Mouse (Mus musculus): ENCODE measurements around the gene Tekt1. TPM values are rescaled to one million over a fixed set of nuclear protein-coding genes. Genes with fewer than 3 reads are reported as not detected.

Gene Tekt1
- polyA plus RNA-seq, 1 experiment from 2014 or later, result 1.7 TPM

DNA sequence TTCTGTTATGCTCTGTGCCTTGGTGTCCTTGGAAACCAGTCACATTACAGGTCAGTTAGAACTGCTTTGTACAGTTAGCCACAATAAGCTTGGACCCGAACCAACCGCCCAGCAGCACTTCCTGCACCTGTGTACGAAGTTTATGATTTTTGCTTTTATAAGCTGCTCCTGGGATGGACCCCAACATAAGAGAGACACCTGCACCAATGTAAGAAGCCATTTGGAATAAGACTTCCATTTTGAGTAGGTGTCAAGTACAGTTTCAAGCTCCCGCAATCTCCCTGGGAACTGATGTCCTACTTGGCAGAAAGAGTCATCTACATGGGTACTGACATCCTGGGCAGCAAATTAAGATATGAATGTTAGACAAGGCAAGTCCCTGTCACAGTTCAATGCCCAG is 22.5 kb downstream of the Tekt1 start:
- ATAC-seq (replicated peaks; ENCODE audit: extremely low read depth, insufficient read depth, low FRiP score), result no peak
- no peaks in the 10 kb centered on the region for H3K9me3 ChIP-seq (replicated peaks; ENCODE audit: control insufficient read depth, low read length)
- H3K27me3 ChIP-seq (ENCODE audit: control insufficient read depth, insufficient read depth, low read length), result no peaks in the 10 kb centered on the region
- no peak overlapping the region for H3K4me3 ChIP-seq (ENCODE audit: low read length)
- no peak overlapping the region for H3K27ac ChIP-seq (ENCODE audit: low read length)
- H3K4me1 ChIP-seq (ENCODE audit: control insufficient read depth, insufficient read depth, low read length), result no peaks in the 10 kb centered on the region
- WGBS, result 80% methylated on average over 4 of the region's 4 CpGs
- no peak overlapping the region for H3K9ac ChIP-seq (ENCODE audit: low read length)
- H3K36me3 ChIP-seq (ENCODE audit: control insufficient read depth, insufficient read depth), result no peaks in the 10 kb centered on the region
- H3K4me2 ChIP-seq (ENCODE audit: low read depth, low read length), result no peak overlapping the region

DNA sequence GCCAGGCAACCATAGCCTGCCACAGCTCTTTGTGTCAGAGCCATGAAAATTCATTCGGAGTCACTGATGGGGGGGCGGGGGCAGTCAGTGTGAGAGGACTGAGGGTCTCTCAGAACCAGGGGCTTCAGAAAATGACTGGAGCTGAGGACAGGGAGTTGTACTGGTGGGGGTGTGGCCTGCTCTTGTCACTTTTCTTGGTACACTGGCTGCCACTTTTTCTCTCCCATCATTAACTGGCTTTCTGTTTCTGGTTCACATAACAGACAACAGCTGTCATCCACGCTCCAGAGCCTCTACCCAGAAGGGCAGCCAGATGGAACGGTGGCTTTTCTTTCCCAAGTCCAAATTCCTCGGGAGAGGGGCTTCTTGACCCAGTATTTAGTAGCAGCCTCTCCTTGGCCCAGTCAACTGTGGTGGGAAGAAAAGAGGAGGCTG is 23.8 kb downstream of the Tekt1 start:
- Histone ChIP-seq H3K4me2 (ENCODE audit: low read depth, low read length) (no peak overlapping the region), H3K27ac (ENCODE audit: low read length) (no peak overlapping the region), H3K9ac (ENCODE audit: low read length) (no peak overlapping the region), H3K27me3 (ENCODE audit: control insufficient read depth, insufficient read depth, low read length) (no peaks in the 10 kb centered on the region), H3K4me1 (ENCODE audit: control insufficient read depth, insufficient read depth, low read length) (no peaks in the 10 kb centered on the region), H3K4me3 (ENCODE audit: low read length) (no peak overlapping the region), H3K36me3 (ENCODE audit: control insufficient read depth, insufficient read depth) (no peaks in the 10 kb centered on the region), H3K9me3 (replicated peaks; ENCODE audit: control insufficient read depth, low read length) (no peaks in the 10 kb centered on the region)
- no peak for ATAC-seq (replicated peaks; ENCODE audit: extremely low read depth, insufficient read depth, low FRiP score)
- WGBS, result 48% methylated on average over 5 of the region's 5 CpGs

DNA sequence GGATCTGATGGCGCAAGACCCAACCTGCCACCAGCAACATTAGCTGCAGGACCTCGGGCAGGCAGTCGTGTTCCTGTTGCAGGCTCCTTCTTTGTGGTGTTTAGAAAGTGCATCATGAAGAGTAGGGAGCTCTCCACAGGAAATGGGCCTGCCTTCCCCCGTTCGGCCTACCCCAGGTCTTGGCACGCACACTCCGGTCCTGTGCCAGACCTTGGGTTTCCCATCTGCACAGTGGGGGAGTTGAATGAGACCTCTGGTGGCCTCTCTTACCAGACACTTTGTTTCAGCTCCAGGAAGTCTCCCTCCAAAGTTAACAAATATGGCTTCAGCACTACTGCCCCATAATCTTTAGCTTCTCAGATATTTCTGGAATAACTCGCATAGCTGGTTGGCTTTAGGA is 25.5 kb downstream of the Tekt1 start:
- H3K4me2 ChIP-seq (ENCODE audit: low read depth, low read length), result no peak overlapping the region
- H3K4me1 ChIP-seq (ENCODE audit: control insufficient read depth, insufficient read depth, low read length), result no peaks in the 10 kb centered on the region
- H3K27ac ChIP-seq (ENCODE audit: low read length), result no peak overlapping the region
- ATAC-seq (replicated peaks; ENCODE audit: extremely low read depth, insufficient read depth, low FRiP score), result no peak; the same call in 1 of the 2 replicates
- H3K36me3 ChIP-seq (ENCODE audit: control insufficient read depth, insufficient read depth), result no peaks in the 10 kb centered on the region
- H3K27me3 ChIP-seq (ENCODE audit: control insufficient read depth, insufficient read depth, low read length), result no peaks in the 10 kb centered on the region
- no peaks in the 10 kb centered on the region for H3K9me3 ChIP-seq (replicated peaks; ENCODE audit: control insufficient read depth, low read length)
- WGBS, result 63% methylated on average over 8 of the region's 8 CpGs
- no peak overlapping the region for H3K9ac ChIP-seq (ENCODE audit: low read length)
- H3K4me3 ChIP-seq (ENCODE audit: low read length), result no peak overlapping the region

DNA sequence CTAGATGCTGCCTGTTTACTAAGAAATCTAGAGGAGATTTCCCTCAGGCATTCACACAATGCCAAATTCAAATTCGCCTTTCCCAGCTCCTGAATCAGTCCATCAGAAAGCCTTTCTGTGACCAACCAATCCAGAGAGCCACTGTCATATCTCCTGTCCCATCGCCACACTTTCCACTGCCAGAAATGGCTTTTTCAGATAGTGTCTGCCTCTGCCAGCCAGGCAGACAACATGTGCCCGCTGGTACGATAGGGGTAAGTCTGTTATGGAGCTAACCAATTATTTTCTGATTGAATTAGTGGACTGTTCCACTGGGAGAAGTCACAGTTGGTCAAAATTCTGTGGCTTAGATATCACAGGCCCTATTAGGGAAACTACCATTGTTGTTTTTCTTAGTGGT is 27.6 kb downstream of the Tekt1 start:
- ATAC-seq (replicated peaks; ENCODE audit: extremely low read depth, insufficient read depth, low FRiP score), result no peak
- 74% methylated on average over 4 of the region's 4 CpGs for WGBS
- Histone ChIP-seq H3K9me3 (replicated peaks; ENCODE audit: control insufficient read depth, low read length) (no peaks in the 10 kb centered on the region), H3K27ac (ENCODE audit: low read length) (no peak overlapping the region), H3K36me3 (ENCODE audit: control insufficient read depth, insufficient read depth) (no peaks in the 10 kb centered on the region), H3K9ac (ENCODE audit: low read length) (no peak overlapping the region), H3K4me1 (ENCODE audit: control insufficient read depth, insufficient read depth, low read length) (no peaks in the 10 kb centered on the region), H3K4me3 (ENCODE audit: low read length) (no peak overlapping the region), H3K4me2 (ENCODE audit: low read depth, low read length) (no peak overlapping the region), H3K27me3 (ENCODE audit: control insufficient read depth, insufficient read depth, low read length) (no peaks in the 10 kb centered on the region)

DNA sequence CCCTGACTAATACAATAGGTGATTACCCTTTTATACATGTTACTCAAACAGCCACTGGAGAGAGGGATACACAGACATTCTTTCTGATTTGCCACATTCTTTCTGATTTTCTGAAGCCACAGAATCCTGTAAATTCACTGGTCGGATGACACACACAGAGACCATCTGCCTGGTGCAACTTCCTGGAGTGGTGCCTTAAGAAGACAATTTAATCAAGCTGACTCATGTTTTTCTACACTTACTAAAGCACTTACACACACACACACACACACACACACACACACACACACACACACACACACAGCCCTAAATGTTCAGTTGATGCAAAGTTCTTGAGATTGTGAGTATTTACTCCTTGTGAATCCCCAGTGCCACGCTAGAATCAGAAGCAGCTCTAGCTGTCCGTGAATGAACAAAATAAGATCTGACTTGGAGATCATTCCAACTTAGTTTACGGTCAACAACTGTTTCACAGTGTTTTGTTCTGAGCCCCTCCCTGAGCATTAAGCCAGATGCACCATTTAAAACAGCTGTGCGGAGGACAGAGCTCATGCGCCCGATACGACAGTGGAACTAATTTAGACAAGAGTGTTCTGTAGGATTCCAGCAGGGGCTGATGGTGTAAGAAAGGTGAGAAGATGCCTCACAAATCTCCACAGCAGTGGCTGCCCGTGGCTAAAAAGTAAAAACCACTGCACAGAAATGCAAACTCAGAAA is 29.1 kb downstream of the Tekt1 start:
- H3K27ac ChIP-seq (ENCODE audit: low read length), result no peak overlapping the region
- H3K9ac ChIP-seq (ENCODE audit: low read length), result no peak overlapping the region
- no peak overlapping the region for H3K4me2 ChIP-seq (ENCODE audit: low read depth, low read length)
- no peaks in the 10 kb centered on the region for H3K4me1 ChIP-seq (ENCODE audit: control insufficient read depth, insufficient read depth, low read length)
- no peaks in the 10 kb centered on the region for H3K9me3 ChIP-seq (replicated peaks; ENCODE audit: control insufficient read depth, low read length)
- 73% methylated on average over 9 of the region's 9 CpGs for WGBS
- H3K4me3 ChIP-seq (ENCODE audit: low read length), result no peak overlapping the region
- no peaks in the 10 kb centered on the region for H3K27me3 ChIP-seq (ENCODE audit: control insufficient read depth, insufficient read depth, low read length)
- no peaks in the 10 kb centered on the region for H3K36me3 ChIP-seq (ENCODE audit: control insufficient read depth, insufficient read depth)
- no peak for ATAC-seq (replicated peaks; ENCODE audit: extremely low read depth, insufficient read depth, low FRiP score)

DNA sequence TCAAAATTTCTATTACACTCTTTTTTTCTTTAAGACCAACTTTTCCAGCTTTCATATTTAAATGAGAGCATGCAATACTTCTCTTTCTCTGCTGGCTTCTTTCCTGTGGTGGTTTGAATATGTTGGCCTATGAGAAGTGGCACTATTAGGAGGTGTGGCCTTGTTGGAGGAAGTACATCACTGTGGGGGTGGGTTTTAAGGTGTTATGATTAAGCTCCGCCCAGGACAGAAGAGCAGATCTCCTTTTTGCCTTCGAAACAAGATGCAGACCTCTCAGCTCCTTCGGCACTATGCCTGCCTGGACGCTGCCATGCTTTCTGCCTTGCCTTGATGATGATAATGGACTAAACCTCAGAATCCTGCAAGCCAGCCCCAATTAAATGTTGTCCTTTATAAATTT is 36.5 kb downstream of the Tekt1 start:
- Histone ChIP-seq H3K4me1 (ENCODE audit: control insufficient read depth, insufficient read depth, low read length) (no peaks in the 10 kb centered on the region), H3K36me3 (ENCODE audit: control insufficient read depth, insufficient read depth) (no peaks in the 10 kb centered on the region), H3K27me3 (ENCODE audit: control insufficient read depth, insufficient read depth, low read length) (no peaks in the 10 kb centered on the region), H3K4me2 (ENCODE audit: low read depth, low read length) (no peak overlapping the region), H3K9me3 (replicated peaks; ENCODE audit: control insufficient read depth, low read length) (0 out of 2 replicates have a peak, but pooled peaks cover 2% of the 10 kb centered on the region), H3K27ac (ENCODE audit: low read length) (no peak overlapping the region), H3K4me3 (ENCODE audit: low read length) (no peak overlapping the region), H3K9ac (ENCODE audit: low read length) (no peak overlapping the region)
- WGBS, result 86% methylated on average over 4 of the region's 4 CpGs
- no peak for ATAC-seq (replicated peaks; ENCODE audit: extremely low read depth, insufficient read depth, low FRiP score)

DNA sequence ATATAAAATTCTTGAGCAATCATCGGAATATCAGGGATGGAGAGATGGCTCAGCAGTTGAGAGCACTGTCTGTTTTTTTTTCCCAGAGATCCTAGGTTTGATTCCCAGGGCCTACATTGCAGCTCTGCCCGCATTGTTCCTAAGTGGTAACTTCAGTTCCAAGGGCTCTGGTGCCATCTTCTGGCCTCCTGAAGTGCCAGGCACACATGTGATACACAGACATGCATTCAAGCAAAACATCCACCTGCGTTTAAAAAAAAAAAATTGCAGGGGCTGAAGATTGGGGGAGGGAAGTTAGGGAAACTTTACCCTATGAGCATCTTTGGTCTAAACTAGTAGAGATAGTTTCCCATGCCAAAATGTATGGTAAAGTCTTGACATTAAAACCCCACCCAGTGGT is 37.8 kb downstream of the Tekt1 start:
- Histone ChIP-seq H3K36me3 (ENCODE audit: control insufficient read depth, insufficient read depth) (no peaks in the 10 kb centered on the region), H3K27me3 (ENCODE audit: control insufficient read depth, insufficient read depth, low read length) (no peaks in the 10 kb centered on the region), H3K4me3 (ENCODE audit: low read length) (no peak overlapping the region), H3K9ac (ENCODE audit: low read length) (no peak overlapping the region), H3K9me3 (replicated peaks; ENCODE audit: control insufficient read depth, low read length) (0 out of 2 replicates have a peak, but pooled peaks cover 2% of the 10 kb centered on the region), H3K4me1 (ENCODE audit: control insufficient read depth, insufficient read depth, low read length) (no peaks in the 10 kb centered on the region), H3K27ac (ENCODE audit: low read length) (no peak overlapping the region), H3K4me2 (ENCODE audit: low read depth, low read length) (no peak overlapping the region)
- WGBS, result 58% methylated on average over 3 of the region's 3 CpGs
- no peak for ATAC-seq (replicated peaks; ENCODE audit: extremely low read depth, insufficient read depth, low FRiP score)

DNA sequence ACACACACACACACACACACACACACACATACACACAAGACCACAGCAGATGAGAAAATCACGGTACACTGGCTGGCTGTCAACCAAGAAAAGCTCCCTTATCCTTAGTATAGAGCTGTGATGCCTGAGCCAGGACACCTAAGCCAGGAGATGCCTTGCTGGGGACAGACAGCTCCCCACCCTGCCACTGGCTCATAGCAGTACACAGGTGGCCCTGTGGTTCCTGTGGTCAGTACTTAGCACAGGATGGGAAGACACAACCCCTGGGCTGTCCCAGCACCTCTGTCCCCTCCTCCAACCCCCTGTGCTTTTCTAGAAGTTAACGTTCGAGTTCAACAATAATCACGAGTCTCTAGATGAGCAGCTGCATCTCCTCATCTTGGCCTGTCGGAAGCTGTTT is 44.2 kb downstream of the Tekt1 start:
- Histone ChIP-seq H3K27ac (ENCODE audit: low read length) (no peak overlapping the region), H3K9ac (ENCODE audit: low read length) (no peak overlapping the region), H3K4me1 (ENCODE audit: control insufficient read depth, insufficient read depth, low read length) (no peaks in the 10 kb centered on the region), H3K36me3 (ENCODE audit: control insufficient read depth, insufficient read depth) (no peaks in the 10 kb centered on the region), H3K4me2 (ENCODE audit: low read depth, low read length) (no peak overlapping the region), H3K9me3 (replicated peaks; ENCODE audit: control insufficient read depth, low read length) (no peaks in the 10 kb centered on the region), H3K27me3 (ENCODE audit: control insufficient read depth, insufficient read depth, low read length) (peaks cover 28% of the 10 kb centered on the region), H3K4me3 (ENCODE audit: low read length) (no peak overlapping the region)
- no peak for ATAC-seq (replicated peaks; ENCODE audit: extremely low read depth, insufficient read depth, low FRiP score)
- 53% methylated on average over 5 of the region's 5 CpGs for WGBS

DNA sequence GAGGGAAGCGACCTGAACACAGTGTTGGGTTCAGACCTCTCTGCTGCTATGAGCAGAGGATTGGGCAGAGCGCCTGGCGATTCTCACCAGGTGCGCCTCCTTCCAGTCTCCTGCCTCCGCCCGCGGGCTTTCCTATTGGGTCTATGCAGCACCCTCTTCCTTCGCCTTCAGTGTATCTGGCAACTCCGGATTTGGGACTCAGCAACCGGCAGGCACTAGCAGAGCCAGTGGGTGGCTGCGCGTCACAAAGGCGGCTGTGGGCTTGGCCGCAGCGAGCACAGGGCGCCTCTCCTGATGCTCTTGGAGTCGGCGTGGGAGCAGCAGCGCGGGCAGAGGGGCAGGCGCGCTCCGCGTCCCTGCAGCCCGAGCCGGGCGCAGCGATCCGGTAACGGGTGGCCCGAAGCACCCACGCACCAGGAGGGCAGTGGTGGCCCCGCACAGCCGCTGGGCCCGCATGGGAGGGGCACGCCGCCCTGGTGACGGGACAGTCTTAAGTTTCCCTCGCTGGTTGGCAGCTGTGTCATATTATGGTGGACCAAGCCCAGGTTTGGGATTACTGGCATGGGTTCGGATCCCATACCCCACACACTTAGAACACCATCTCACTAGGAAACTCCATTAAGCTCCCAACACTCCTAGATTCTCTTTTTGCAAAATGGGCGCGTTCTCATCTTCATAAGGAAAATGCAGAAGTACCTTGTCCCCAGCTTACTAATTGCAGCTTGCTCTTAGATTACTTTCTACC is 47.9 kb downstream of the Tekt1 start, which contains the start of gene Fbxo39:
TSS of gene Fbxo39 (plus strand) at position 294 of the 745 bp plus-strand sequence.
- H3K9ac ChIP-seq (ENCODE audit: low read length), result no peak within 1 kb of the TSS
- ATAC-seq (replicated peaks; ENCODE audit: extremely low read depth, insufficient read depth, low FRiP score), result no peak
- 9% methylated on average over 42 of the region's 42 CpGs for WGBS
- peak within 1 kb of the TSS; percentile 36 for H3K4me2 ChIP-seq (ENCODE audit: low read depth, low read length)
- peaks cover 28% of the 10 kb centered on the region for H3K27me3 ChIP-seq (ENCODE audit: control insufficient read depth, insufficient read depth, low read length)
- no peaks in the 10 kb centered on the region for H3K36me3 ChIP-seq (ENCODE audit: control insufficient read depth, insufficient read depth)
- H3K4me3 ChIP-seq (ENCODE audit: low read length), result peak within 1 kb of the TSS; percentile 9
- H3K4me1 ChIP-seq (ENCODE audit: control insufficient read depth, insufficient read depth, low read length), result no peaks in the 10 kb centered on the region
- no peaks in the 10 kb centered on the region for H3K9me3 ChIP-seq (replicated peaks; ENCODE audit: control insufficient read depth, low read length)
- no peak within 1 kb of the TSS for H3K27ac ChIP-seq (ENCODE audit: low read length)

Measured in heart, embryonic 16.5 days (tissue).